Mouse (Mus musculus) c-Kit-negative CD71-positive TER-119-positive erythroid progenitor cells, embryonic 14.5 days (primary cell): Measurements from ENCODE around the gene Mks1.

Experiments
- DNase-seq: peaks from one replicate; pipeline ENCODE4 v3.0.0-alpha.2; 2013; ENCODE audit warnings: low read depth, low spot score

Gene Mks1

DNA sequence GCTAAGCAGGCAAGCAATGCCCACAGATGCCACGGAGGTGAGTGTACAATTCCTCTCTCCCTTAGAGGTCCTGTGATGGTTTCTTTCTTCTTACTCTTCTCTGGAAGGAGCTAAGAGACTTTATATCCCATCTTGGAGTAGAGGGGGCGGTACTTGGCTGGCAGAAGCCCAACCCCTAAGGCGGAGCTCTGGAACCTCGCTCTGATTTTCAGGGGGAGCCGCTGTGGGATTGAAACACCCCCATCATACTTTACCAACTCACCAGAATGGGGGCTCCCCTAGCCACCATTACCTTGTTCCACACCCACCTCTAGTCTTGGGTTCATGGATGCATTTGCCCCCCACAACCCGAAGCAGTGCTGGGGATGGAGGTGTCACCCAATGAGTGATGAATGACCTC, 22.4 kb downstream of the Mks1 start, which contains the start of gene Epx:
Epx (minus strand) TSS at position 101 of the 400 bp plus-strand sequence.
- no peak for DNase-seq

DNA sequence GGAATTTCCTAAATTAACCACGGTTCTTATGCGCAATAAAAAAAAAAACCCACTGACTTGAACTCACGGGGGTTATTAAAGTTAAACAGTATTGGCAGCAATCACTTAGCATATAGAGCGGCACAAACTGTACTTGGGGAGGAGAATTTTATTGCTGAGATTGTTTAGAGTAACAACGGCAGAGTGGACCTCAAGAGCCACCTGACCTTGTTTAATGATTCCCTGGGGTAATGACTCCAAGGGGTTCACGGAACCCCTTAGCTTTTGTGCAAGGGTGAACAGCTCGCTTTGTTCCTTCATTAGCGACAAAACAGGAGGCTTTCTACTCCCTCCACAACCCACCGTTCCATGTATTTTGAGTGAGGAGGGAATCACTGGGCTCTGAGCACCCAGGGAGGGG, 26.8 kb downstream of the Mks1 start:
- no peak for DNase-seq

DNA sequence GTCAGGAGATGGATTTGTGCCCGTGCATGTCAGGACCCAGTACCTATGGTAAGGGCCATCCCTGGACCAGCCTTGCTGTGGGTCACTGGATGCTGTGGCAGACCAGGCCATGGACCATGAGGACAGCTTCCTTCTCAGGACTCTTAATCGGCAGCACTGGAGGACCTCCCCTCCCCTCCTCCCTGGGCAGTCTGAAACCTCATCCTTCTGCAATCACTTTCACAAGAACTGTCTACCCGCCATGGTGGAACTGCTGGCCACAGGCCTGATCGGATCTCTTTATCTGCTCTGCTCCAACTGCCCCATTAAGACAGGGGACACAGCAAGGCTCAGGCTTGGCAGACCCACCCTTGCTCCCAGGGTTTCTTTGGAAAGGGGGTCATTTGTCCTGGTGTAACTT, 28.7 kb downstream of the Mks1 start:
- DNase-seq = no peak

DNA sequence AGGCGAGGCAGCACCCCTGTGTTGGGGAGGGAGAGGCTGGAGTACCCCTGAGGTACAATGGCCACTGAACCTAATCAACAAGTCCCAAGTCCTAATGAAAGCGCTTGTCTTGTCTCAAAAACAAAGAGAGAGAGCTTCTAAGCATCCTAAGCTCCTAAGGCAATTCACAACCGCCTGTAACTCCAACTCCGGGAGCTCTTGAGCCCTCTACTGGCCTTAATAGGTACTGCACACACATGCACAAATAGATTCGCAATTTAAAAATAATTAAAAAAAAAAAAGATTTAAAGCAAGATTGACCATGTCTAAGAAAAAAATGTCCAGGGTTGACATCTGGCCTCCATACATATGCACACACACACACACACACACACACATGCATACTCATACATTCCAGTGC, 30.5 kb downstream of the Mks1 start:
- peak; percentile 12 for DNase-seq

DNA sequence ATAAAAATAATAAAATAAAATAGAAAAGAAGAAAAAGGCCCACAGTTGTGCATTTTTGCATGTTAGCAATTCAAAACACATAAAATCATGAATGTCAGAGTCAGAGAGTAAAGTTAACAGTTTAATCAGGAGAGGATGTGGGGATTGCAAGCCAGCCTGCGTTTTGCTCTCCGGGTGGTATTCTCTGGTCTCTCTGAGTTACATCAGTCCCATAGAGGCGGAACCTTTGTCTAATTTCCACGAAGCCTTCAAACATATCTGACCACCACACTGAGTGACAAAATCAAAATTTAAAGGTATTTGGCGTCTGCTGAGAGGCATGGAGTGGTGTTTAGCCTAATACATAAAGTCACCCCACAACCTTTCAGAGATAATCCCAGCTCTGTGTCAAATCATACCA, 31.8 kb downstream of the Mks1 start:
- no peak for DNase-seq

DNA sequence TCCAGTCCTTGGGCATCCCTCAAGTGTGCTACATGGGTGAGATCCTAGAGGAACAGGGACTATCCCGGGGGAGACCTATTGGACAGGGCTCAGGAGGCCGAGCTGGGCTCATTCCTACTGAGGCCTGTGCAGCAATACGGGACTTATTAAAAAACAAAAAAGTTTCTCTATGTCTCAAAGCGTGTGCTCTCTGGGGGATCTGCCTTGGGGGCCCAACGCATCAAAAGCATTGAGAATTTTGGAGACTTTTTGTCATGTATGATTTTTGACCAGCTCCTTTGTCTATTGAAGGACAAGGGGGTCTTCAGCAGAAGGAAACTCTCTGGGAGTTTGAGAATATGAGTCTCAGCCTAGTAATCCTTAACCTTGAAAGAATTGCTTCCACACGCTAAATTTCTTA, 39.2 kb downstream of the Mks1 start, which contains the start of gene Olfr462:
Olfr462 (minus strand) TSS at position 101 of the 400 bp plus-strand sequence.
- DNase-seq = no peak

DNA sequence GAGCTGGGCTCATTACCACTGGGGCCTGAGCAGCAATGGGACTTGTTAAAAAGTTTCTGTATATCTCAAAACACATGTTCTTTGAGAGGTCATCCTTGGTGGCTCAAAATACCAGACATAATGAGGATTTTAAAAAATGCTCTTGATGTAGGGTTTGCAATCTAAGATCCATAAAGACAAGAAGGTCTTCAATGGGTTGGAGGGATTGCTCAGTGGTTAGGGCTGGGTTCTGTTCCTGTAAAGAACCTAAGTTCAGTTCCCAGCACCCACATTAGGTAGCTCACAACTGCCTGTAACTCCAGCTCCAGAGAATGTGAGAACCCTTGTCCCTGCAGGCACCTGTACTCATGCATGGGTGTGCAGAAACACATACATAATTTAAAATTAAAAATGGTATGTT, 44.3 kb downstream of the Mks1 start, which contains the start of gene Olfr463:
Olfr463 (minus strand) TSS at position 101 of the 400 bp plus-strand sequence.
- DNase-seq = no peak

DNA sequence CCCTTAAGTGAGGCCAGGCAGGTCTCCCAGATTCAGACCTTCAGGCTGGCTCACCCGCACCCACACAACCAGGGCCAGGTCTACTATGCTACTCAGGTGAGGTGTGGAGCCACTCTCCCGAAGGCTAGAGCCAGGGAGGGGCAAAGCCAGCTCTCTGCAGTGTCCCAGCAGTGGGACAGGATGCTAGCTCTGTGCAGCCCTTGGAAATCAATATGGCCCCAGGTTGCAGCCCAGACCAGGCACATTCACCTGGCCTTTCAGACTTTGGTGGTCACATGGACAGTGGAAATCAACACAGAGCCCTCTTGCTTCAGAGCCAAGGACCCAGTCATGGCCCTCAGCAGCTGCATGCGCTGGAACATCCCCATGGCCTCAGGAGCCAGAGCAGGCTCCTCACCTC, 51.3 kb downstream of the Mks1 start:
- no peak for DNase-seq
